Mouse (Mus musculus) kidney, postnatal 25 days (tissue): Measurements from ENCODE around the gene 2010111I01Rik.

Source experiments
- DNase-seq, 2 experiments: peaks; one replicate each; pipeline ENCODE4 v3.0.0; 2021; ENCODE audit warnings: mixed read lengths in 2 of 2

The 2010111I01Rik gene

DNA sequence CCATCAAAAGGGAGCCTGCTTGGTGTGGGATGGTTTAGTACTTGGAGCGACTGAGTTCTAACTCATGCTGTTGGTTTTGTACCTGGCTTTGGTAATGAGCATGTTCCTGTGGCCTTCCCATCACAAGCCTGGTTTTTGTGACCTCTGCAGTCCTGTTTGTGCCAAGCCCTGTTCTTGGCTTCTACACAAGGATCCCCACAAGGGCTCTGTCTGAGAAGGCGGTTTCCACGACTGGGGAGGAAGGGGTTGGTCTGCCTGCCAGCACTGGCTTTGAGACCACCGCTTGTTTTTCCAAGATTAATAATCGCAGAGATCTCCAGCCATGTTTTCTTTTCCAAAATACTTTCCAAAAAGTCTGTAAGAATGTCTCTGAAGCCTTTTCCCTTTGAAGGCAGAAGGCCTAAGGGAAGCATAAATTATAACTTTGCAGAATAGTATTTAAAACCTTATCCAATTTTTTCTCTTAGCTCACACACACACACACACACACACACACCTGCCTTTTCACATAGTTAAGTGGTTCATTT, 67.7 kb downstream of the 2010111I01Rik start:
- DNase-seq, result no peak

DNA sequence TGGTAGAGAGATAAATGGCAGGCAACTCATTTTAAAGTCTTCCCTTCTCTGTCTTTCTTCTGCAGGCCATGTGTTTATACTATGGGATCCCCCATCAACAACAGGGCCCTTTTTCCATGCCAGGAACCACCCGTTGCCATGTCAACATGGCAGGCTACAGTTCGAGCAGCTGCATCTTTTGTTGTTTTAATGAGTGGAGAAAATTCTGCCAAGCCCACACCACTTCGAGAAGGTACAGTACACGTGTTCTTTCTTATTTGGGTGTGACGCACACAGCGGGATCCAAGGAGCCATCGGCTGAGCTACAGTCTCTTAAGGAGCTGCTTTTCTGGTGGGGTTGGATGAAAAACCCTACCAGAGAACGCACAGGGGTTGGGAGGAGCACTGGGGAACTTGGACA, 68.3 kb downstream of the 2010111I01Rik start:
- DNase-seq, result no peak

DNA sequence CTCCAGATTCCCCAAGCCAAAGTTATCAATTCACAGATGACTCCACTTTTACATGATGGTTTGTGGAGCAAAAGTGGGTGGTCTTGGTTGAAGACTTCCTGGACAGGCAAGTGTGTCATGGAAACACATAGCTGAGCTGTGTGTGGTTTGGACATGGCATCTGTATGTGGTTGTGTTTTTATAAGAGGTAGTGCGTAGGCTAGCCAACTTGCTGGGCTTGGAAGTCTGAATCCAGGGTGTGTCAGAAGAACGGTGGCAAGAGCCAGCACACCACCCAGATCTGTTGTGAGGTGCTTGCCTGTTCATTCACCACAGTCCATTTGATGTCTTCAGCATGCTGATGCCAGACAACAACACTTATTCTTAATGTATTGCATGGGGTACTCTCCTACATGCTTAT, 68.7 kb downstream of the 2010111I01Rik start:
- DNase-seq, result no peak

DNA sequence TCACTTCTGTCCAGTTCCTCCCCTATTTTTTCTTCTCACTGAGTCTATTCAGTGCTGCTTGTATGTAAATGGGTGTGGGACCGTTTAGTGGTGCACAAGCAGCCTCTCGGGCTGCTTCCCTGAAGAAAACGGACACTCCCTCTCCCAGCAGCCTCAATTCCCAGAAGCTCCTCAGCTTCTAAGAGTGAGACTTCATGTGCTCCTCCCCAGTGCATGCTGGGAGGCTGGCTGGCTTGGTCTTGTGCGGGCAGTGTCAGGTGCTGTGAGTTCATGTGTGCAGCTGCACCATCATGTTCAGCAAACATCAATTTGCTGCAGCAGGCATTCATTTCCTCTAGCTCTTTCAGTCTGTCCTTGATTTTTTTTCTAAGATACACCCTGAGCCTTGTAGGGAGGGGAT, 70.0 kb downstream of the 2010111I01Rik start:
- DNase-seq, result no peak

DNA sequence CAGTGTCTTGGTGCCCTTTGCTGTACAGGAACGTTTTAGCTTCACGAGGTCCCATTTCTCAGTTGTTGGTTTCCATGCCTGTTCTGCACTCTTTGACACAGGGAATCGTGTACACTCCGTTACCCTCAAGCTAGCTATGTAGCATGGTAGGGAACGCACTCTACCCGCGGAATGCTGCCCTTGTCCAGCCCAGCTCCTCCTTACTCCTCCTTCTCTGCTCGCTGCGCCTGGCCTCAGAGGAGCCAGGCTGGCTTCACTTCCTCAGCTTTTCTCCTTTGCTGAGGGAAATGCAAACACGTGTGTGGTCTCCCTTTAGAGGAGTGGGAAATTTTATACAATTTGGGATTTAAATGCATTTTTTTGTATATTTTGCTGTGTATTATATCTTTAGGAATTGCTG, 73.2 kb downstream of the 2010111I01Rik start:
- DNase-seq, result peak; percentile 5 to 48

DNA sequence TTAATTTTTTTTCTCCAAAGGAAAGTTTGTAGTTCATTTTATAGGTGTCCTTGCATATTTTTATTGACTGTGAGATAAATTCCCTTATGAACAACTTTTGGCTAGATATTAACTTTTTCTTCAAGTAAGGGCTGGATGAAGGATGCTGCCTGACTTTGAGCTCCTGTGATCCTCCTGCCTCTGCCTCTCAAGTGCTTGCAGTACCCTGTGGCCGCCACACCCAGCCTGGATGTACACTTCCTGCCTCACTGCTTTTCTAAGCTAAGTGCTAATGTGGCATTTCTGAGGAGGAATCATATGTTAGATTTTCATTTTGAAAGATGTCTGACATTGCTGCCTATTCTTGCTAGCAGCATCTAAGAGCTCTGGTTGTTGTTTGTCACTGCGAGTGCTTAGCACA, 73.7 kb downstream of the 2010111I01Rik start:
- DNase-seq, result no peak

DNA sequence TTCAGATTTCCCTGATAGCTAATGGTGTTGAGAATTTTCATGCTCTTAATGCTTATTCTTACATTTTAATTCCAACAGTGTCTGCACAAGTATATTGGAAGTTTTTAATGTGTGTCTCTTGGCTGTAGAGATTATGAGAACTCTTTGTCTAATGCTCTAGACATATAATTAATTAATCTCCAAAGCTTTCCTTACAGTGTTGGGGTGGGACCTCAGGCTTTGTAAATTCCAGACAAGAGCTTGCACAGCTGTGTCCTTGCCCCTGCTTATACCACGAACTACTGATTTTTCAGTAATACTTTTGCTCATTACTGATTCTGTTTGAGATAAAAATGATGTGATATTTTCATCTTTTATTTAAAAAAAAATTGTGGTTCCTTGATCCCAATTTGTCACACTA, 74.2 kb downstream of the 2010111I01Rik start:
- no peak for DNase-seq

DNA sequence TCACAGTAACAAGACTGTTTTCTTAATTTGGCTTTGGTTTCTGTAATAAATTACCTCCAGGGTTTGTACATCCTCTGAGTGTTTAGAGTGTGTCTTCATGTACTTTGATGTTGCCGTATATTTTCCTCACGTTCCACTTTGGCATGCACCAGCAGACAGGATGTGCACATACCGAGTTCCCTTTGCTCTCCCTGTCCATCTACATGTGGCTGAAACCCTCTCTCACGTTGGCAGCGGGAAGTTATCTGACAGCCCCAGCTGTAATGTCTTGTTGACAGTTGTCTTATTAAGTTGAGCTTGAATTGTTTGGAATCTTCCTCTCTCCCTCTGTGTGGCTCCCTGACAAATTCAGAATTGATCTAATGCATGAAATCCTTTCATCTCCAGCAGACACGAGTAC, 74.6 kb downstream of the 2010111I01Rik start:
- DNase-seq, result peak in 1 of 2 experiments; percentile 8

DNA sequence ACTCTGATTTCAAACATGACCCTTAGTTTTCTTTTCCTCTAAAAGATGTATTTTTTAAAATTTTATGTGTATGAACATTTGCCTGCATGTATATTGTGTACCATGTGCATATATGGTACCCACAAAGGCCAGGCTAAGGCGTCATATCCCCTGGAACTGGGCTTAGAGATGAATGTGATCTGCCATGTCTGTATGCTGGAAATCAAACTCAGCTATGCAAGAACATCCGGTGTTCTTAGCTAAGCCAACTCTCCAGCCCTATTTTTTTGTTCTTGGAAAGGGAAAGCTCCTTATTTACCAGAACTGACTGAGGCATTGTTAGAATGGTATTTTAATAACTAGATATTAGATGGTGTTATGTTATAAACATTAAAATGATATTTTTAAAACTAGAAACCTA, 75.2 kb downstream of the 2010111I01Rik start:
- DNase-seq, result no peak

DNA sequence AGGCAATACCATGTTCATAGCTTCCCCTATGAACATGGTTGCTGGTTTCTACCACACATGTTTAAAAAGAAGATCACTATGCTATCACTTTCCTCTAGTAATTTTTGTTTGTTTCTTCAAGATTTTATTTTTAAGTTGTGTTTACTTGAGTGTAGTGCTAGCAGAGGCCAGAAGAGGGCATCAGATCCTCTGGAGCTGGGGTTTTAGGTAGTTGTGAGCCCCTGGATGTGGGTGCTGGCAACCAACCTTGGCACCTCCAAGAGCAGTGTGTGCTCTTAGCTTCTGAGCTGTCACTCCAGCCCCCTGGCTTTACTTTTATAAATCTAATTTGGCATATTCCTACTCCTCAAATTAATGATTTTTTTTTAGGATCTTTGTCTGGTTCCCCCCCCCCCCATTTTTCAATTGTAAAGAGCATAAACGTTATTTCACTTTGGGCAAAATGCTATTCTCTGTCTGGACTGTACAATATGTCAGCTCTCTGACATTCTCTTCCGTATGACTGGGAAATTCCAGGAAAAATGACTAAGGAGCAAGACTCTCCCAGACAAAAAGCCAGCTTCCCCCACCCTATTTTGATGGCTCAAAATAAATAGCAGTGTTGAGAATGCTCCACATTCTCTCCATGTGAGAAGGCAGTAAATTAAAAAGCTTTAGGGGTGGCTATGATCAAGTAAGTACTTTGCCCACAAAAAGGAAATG, 81.0 kb downstream of the 2010111I01Rik start:
- DNase-seq, result peak in 1 of 2 experiments; percentile 8

DNA sequence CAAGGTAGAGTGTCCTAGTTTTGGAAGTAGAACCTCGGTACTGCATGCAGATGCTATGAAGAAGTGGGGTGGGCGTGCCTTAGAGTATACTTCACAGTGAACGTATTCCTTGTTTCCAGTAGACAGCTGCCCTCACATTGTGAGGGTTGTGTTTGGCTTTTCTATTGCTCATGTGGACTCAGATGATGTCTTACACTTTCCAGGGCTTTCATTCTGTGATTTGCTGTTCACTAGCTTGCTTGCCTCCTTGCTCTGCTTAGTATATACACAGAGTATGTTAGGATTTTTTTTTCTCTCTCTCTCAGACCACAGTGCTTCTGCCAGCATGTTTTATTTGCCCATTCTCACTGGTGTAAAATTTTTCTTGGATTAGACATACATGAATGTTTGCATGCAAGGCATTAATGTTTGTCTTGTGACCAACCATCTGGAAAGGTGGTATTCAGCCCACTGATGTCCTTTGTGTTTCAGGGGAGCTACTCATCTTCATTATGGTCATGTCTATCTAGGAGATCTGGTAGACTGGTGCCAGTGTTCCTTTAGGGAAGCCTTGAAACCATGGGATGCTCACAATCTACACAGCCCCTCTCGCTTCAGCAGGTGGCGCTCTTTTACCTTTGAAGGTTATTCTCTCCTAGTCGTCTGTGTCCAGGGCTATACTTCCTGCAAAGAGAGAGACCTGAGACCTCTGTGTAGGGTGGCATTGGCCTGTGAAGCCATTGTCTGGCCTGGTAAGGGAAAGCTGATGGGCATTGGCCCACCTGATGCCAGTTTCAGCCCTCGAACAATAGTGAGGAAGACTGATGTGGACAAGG, 81.7 kb downstream of the 2010111I01Rik start:
- DNase-seq, result peak; percentile 77 to 92

DNA sequence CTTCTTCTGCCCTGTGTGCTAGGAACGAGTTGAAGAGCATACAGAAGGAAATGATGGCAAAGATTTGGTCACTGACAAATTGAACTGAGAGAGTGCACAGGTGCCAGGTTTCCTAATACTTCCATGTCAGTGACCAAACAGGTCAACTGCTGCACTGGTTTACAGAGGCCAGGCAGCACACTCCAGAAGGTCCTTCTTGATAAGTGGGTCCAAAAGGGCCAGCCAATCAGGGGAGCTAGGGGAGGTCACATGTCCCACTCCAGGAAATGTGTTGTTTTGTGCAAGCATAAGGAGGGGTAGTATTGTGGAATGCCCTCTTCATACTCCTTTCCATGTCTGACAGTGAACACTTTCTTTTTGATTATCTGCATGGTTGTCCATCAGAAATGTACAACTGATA, 99.0 kb downstream of the 2010111I01Rik start:
- DNase-seq, result no peak

DNA sequence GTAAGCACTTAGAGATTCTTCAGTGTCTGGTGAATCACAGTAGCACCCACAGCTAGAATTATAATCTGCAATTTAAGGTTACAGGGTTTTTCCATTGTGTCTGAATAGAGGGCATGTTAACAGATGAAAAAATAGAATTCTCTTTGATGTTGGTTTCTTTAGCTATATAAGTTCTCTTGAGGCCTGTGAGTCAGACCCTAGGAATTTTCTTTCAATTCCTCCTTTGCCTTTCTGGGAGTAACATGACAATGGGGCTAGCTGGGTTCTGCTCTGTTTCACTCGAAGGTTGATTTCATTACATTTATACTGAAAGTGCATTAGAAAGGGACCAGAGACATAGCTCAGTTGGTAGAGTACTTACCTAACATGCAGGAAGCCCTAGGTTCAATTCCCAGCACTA, 101.9 kb downstream of the 2010111I01Rik start:
- no peak for DNase-seq

DNA sequence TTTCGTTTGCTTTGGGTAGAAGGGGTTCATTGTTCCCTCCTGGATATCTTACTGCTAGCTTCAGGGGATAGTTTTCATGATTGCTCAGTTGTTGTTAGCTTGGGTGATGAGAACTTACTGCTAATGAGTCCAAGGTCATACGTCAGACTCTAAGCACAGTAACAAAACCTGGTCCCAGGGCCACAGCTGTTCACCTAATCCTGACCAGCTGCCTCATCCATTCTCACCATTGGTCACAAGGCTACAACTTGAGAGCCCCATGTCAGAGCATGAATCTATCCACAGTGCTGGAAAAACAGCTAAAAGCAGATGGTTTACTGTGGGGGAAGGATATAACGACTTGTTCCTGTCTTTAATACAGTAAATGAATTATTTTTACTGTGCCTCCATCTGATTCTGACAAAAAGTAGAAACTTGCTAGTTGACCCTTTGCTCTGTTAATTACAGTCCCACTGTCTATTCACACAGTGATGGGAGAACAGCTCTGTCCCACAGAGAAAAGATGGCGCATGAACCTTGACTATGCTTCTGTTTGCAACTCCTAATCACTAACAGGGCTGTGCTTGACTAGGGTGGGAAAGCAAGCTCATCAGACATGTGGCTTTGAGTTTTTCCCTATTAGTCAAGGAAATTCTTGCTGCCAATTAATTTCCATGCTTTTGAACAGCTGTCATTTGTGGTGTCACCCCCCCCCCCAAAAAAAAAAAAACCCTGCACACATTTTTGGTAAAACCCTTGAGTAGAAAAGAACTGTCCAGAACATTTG, 103.9 kb downstream of the 2010111I01Rik start:
- DNase-seq, result no peak

DNA sequence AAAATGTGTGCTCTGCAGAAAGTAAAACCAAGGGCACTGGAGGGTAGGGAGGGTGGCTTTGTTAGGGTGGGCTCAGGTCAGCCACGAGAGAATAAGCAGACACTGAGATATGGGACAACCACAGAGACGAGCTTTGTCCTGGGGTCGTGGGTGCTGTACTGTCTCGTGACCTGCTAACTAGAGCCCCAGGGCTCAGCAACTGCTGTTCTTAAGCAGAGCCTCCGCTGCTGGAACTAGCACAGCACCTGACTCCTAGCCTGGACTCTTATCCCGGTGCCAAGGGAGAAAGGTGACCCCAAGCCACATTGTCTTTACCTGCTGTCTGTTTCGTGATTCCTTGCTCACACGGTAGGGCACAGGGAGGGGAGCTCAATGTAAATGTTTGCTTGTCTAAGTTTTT, 107.2 kb downstream of the 2010111I01Rik start:
- DNase-seq, result peak; percentile 20 to 76

DNA sequence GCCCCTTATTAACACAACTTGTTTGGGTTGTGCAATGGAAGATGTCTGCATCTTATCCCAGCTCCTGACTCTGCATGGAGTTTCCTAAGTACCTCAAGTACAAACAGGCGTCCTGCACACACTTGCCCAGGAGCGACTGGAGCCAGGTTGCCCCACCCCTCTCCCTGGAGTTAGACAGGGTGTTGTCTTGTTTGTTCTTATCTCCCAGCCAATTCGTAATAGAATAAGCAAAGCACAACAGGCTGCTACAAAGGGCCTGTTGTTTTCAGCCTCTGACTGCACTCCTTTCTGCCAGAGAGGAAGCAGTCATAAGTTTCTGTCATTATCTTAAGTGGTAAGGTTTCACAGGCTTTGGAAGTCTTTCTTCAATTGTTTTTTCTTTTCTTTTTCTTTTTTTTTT, 107.7 kb downstream of the 2010111I01Rik start:
- no peak for DNase-seq

DNA sequence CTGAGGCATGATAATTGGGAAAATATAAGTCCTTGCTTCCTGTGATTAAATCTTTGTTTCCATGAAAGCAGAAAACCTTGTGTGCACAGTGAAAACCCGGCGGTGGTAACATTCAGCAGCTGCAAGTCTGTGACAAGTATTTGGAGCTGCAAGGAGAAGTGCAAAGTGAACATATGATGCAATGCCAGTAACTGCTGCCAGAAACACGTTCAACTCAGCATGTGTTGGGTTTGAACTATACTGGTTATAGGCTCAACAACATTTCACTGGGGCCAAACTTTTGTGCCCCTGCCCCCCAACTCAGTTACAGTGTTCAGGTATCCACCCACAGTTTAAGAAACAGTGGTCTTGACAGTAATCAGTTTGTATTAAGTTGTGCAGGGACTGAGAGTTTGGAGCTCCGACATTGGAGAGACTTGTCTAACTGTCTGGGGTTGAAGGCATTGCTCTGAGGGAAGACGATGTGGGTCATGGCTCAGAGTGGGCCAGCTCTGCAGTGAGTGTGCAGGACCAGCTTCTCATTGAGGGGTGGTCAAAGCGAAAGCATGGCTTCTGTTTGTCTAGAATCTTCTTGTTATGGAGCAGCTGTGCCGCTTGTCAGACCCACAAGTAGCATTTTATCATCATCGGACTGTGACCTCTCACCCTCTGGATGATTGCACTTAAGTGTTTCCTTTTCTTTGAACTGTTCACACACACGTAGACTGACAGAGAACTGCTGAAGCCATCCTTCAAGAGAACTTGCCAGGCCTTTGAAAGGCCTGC, 109.4 kb downstream of the 2010111I01Rik start:
- DNase-seq, result no peak

DNA sequence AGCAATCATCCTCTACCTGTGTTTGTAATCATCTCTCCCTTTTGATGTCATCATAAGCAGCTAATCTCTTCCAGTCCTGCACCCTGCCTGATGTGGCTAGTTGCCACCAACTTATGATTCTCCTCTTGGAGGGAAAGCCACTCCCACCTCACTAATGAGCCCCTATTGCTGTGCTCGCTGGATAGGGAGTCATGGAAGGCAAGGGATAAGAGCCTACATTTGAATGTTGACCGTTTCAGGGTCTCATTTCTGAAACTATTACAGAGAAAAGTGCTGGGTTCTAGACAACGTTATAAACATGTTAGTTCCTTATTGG, 109.9 kb downstream of the 2010111I01Rik start:
- no peak for DNase-seq

DNA sequence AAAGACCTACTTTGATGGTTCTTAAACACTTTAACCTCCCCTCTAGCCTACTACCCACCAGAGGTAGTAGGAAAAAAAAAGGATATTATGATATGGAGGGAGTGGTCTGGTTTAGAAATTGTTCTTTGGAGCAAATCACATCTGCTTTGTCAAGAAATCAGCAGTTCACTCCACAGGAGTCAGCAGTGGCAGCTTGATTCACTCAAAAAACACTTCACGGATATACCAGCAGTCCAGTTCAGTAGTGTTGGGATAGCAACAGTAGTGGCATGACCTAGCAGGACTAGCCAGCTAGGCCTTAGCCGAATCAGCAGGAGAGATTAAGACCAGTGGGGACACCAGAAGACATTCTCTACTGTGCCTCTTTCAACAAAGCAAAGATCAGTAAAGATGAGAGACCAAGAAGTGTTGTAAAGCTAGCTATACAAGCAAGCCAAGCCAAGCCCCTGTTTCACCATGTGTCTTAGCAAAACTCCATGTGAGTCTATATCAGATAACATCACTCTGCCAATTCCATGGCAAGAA, 110.7 kb downstream of the 2010111I01Rik start:
- no peak for DNase-seq

DNA sequence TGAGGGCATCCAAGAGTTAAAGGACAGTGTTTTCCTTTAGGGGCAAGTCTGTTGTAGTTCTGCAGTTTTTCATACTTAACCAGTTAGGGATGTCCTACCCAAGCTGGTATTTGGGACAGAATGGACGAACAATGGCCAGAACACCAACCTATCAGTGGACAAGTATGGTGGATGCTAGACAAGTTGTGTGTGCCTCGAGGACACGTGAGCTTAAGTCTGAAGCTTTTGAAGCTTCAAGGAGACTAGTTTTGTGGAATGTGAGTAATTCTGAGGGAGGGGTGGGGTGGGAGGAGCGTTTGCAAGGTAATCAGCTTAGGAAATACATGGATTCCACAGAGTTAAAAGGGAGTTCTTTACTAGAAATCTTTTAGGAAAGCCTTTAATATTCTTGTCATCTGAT, 115.5 kb downstream of the 2010111I01Rik start:
- DNase-seq, result no peak

DNA sequence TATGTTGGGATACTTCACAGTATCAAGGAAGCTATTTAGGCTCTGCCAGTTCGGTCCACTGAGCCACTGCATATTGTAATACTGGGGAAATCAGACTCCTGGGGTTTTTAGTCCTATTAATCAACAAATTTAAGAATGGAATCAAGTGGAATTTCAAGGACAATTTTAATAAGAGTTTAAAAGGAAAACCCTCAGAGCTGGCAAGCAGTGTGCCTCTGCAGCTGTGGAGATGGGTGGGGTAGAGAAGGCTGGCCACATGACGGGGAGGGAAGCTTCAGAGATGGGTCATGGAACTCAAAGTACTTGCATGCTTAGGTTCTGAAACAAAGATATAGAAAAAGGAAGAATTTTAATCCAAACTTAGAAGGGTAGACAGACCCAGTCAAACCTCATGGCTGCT, 116.1 kb downstream of the 2010111I01Rik start:
- DNase-seq, result no peak

DNA sequence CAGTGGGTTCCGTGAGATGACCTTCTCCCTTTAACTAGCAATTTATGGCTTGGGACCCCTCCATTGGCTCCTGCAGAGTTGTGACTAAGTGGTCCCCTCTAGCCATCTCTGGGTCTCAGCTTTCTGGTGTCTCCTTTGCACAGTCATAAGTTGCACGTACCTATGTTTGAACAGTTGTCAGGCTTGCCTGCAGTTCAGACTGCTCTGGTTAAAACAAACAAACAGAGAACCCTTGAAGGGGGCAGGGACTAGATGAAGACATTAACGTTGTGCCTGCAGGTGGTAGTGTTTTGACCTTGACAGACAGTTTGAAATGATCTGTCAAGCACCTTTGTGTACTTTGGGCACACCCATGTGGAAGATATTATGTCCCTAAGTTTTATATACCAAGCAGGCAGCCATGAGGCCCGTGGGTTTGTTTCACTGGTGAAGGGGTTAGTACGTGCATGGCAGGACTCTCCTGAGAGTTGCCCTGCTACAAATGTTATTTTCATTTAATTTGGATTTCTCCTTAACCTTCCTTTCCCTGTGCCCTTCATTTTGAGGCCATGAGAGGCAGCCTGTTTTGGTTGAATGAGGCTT, 118.0 kb downstream of the 2010111I01Rik start:
- no peak for DNase-seq
